Mouse (Mus musculus): Measurements from ENCODE around the gene Lingo1.

Gene Lingo1

GRCm38 (mm10) chr9:56633449-56634225, 162.6 kb downstream of the Lingo1 start:
- peak; percentile 84 to 91 for DNase-seq

- DNase-seq = peak in 1 of 2 experiments; percentile 54
These were observed 165.3 kb downstream of the Lingo1 start for GRCm38 (mm10) chr9:56630945-56631344.

- peak; percentile 55 to 57 for DNase-seq
These were observed 166.4 kb downstream of the Lingo1 start for GRCm38 (mm10) chr9:56629674-56630397.

- DNase-seq = peak in 1 of 2 experiments; percentile 63
These were observed 169.0 kb downstream of the Lingo1 start for GRCm38 (mm10) chr9:56627295-56627694.

GRCm38 (mm10) chr9:56624923-56625322, 171.3 kb downstream of the Lingo1 start:
- no peak for DNase-seq

- peak; percentile 64 to 68 for DNase-seq
These were observed 172.9 kb downstream of the Lingo1 start for GRCm38 (mm10) chr9:56623361-56623760.

GRCm38 (mm10) chr9:56622761-56623160, 173.5 kb downstream of the Lingo1 start:
- DNase-seq = no peak

- DNase-seq = peak; percentile 54 to 57
These were observed 175.5 kb downstream of the Lingo1 start for GRCm38 (mm10) chr9:56620512-56621371.

GRCm38 (mm10) chr9:56619715-56620114, 176.6 kb downstream of the Lingo1 start:
- DNase-seq = peak; percentile 57 to 64

GRCm38 (mm10) chr9:56618660-56619059, 177.6 kb downstream of the Lingo1 start:
- DNase-seq = no peak

- no peak for DNase-seq
These were observed 180.2 kb downstream of the Lingo1 start for GRCm38 (mm10) chr9:56616061-56616460.

GRCm38 (mm10) chr9:56612798-56613183, 183.5 kb downstream of the Lingo1 start:
- DNase-seq = no peak

GRCm38 (mm10) chr9:56611912-56612797, 184.1 kb downstream of the Lingo1 start:
- DNase-seq = peak; percentile 74 to 83

- peak; percentile 80 to 84 for DNase-seq
These were observed 185.3 kb downstream of the Lingo1 start for GRCm38 (mm10) chr9:56610955-56611354.

- DNase-seq = no peak
These were observed 185.8 kb downstream of the Lingo1 start for GRCm38 (mm10) chr9:56610466-56610865.

- DNase-seq = peak in 1 of 2 experiments; percentile 55
These were observed 186.8 kb downstream of the Lingo1 start for GRCm38 (mm10) chr9:56609486-56609885.

- DNase-seq = peak; percentile 73 to 76
These were observed 187.4 kb downstream of the Lingo1 start for GRCm38 (mm10) chr9:56608691-56609351.

- no peak for DNase-seq
These were observed 190.1 kb downstream of the Lingo1 start for GRCm38 (mm10) chr9:56606082-56606740.

GRCm38 (mm10) chr9:56605443-56605806, 190.8 kb downstream of the Lingo1 start:
- no peak for DNase-seq

- DNase-seq = no peak
These were observed 191.3 kb downstream of the Lingo1 start for GRCm38 (mm10) chr9:56604797-56605442.
